Mouse (Mus musculus) ovary, adult 18-20 months (tissue): ENCODE results near the gene Gm3646.

Experiments
- DNase-seq: peaks from one replicate; pipeline ENCODE4 v3.0.0; 2022; ENCODE audit warnings: low spot score, mixed read lengths

The Gm3646 gene

GRCm38 (mm10) chr1:39805243-39805979 is at the start of gene Gm3646:
Gene Gm3646, minus strand, starts transcription at chr1:39805332.
- peak; percentile 55 for DNase-seq

- no peak for DNase-seq
Measured at GRCm38 (mm10) chr1:39847066-39847465, 41.9 kb upstream of the Gm3646 start.

- peak; percentile 48 for DNase-seq
Measured at GRCm38 (mm10) chr1:39846031-39846550, 41.0 kb upstream of the Gm3646 start.

- no peak for DNase-seq
Measured at GRCm38 (mm10) chr1:39843328-39843727, 38.2 kb upstream of the Gm3646 start.

GRCm38 (mm10) chr1:39842218-39843007 is 37.3 kb upstream of the Gm3646 start:
- no peak for DNase-seq

- DNase-seq = no peak
Measured at GRCm38 (mm10) chr1:39840856-39841255, 35.7 kb upstream of the Gm3646 start.

GRCm38 (mm10) chr1:39839838-39840237 is 34.7 kb upstream of the Gm3646 start:
- no peak for DNase-seq

GRCm38 (mm10) chr1:39839217-39839616 is 34.1 kb upstream of the Gm3646 start:
- no peak for DNase-seq

GRCm38 (mm10) chr1:39838487-39839169 is 33.5 kb upstream of the Gm3646 start:
- DNase-seq = no peak

GRCm38 (mm10) chr1:39831594-39832039 is 26.5 kb upstream of the Gm3646 start:
- DNase-seq = no peak

GRCm38 (mm10) chr1:39830786-39831593 is 25.9 kb upstream of the Gm3646 start:
- DNase-seq = no peak

- DNase-seq = no peak
Measured at GRCm38 (mm10) chr1:39824902-39825301, 19.8 kb upstream of the Gm3646 start.

GRCm38 (mm10) chr1:39824240-39824639 is 19.1 kb upstream of the Gm3646 start:
- no peak for DNase-seq

GRCm38 (mm10) chr1:39819596-39819995 is 14.5 kb upstream of the Gm3646 start:
- DNase-seq = no peak

- DNase-seq = no peak
Measured at GRCm38 (mm10) chr1:39815766-39816165, 10.6 kb upstream of the Gm3646 start.

GRCm38 (mm10) chr1:39813067-39813466 is 7.9 kb upstream of the Gm3646 start:
- no peak for DNase-seq

- no peak for DNase-seq
Measured at GRCm38 (mm10) chr1:39804789-39805188, 343 bp downstream of the Gm3646 start.

- no peak for DNase-seq
Measured at GRCm38 (mm10) chr1:39802946-39803345, 2.2 kb downstream of the Gm3646 start.

GRCm38 (mm10) chr1:39797496-39797895 is 7.6 kb downstream of the Gm3646 start:
- DNase-seq = no peak

- no peak for DNase-seq
Measured at GRCm38 (mm10) chr1:39796765-39797164, 8.4 kb downstream of the Gm3646 start.

- DNase-seq = no peak
Measured at GRCm38 (mm10) chr1:39784632-39785031, 20.5 kb downstream of the Gm3646 start.

GRCm38 (mm10) chr1:39781835-39782234 is 23.3 kb downstream of the Gm3646 start:
- no peak for DNase-seq
